Mouse (Mus musculus) cerebellum, postnatal 14 days (tissue): ENCODE results near the gene Cdk16.
"Not testable (repeated sequence)": the region's sequence is repeated elsewhere in the genome, so short reads cannot be mapped to it uniquely, and the experiment has no call there.

ENCODE experiments used
- DNase-seq, 2 experiments: peaks; one replicate each; pipeline ENCODE4 v3.0.0; 2021; ENCODE audit warnings: mixed read lengths in 2 of 2

The Cdk16 gene

DNA sequence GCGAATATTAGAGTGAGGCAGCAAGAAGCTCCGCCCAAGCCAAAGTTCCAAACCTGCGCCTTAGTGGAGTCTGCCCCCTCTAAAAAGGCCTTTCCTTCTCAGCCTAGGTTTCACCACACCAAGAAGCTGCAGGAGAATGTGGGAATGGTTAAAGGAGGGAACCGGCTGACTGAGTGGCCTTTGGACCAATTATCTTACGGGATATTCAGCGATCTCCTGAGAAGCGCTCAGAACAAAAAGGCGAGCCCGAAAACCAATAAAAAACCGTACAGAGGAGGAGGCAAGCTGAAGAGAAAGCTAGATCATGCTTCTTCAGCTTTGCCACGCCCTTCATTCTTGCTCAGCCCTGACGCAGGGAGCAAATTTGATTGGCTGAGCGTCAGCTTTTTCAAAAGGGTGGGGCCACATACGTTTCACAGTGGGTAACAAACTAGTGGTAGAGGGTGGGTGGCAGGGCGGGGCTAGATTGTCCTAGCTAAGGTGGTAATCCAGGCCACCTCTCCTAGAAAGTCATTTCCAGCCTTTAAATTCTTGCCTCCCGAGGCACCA lies at the start of gene Cdk16:
Gene Cdk16, plus strand, starts transcription at position 436 of the 549 bp plus-strand sequence.
- DNase-seq: peak; percentile 88 to 89

DNA sequence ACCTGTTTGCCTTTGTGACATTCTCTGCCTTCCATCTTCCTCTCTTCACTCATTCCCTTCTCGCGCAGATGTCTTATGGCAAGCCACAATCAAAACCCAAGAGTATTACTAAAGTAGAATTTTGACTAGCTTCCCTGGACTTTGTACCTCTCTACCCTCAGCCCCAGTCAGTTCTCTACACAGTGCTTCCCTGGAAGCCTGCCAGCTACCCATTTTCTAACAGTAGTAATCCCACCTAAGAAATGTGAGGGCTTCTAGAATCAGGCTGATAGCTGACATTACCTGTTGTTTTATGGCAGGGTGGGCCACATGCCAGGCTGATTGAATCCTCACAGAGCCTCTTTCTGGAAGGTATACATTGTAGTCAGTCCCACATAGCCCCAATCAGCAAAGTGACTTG lies 49.6 kb upstream of the Cdk16 start:
- no peak for DNase-seq

DNA sequence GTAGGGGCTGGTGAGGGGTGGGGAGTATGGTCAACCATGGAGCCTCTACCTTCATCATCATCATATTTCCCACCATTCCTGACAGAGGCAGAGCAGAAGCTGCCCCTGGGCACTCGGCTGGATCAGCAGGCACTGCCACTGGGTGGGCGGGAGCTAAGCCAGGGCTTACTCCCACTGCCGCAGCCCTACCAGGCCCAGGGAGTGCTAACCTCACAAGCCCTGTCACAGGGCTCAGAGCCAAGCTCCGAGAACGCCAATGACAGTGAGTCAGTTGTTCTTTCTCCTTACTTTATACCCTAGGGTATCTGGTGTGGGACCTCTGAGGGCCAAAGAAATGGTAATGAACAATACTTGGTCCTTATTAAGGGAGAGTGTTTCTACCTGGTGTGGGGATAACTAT lies 43.0 kb upstream of the Cdk16 start:
- DNase-seq: no peak

DNA sequence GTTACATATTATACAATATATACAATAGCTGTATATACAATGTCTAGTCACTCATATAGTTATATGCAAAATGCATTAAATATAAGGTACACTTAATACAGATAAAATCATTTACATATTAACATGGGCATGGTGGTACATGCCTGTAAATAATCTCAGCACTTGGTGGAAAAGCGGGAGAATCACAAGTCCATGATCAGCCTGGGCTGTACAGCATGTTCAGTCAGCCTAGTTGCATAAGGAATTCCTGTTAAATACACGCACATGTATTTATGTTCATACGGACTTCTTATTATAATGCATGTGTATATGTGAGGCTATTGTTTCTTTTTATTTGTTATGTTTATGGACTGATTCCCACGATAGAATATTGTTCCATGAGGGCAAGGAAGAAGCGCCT lies 30.2 kb upstream of the Cdk16 start:
- peak in 1 of 2 experiments; percentile 7 for DNase-seq

DNA sequence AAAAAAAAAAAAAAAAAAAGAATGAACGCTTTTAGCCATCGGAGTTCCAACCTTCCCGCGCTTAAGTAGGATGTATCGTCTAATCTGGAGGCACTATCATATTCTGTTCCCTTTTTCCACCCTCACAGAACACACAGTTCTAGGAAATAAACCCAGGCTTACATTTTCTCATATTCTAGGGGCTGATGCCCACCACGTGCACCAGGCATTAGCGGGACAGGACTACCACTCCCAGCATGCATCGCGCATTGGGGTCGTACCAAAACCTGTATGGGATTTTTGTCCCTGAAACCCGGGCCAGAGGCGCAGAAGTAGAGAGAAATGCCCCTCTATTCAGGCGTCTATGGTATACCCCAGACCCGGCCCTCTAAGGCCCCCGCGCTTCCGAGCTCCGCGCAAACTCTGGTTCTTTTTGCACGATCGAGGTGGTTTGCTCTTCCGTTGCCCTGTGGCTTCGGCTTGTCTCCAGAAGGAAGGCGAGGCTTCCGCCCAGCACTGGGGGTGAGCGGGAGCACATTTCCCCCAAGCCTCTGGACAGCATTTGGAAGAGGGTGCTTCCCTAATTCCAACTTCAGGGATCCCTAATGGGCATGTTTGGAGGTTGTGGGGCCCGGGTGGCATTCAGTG lies 29.6 kb upstream of the Cdk16 start, which contains the start of gene Uba1:
Gene Uba1, plus strand, starts transcription at position 301 of the 627 bp plus-strand sequence.
- peak; percentile 83 to 84 for DNase-seq

DNA sequence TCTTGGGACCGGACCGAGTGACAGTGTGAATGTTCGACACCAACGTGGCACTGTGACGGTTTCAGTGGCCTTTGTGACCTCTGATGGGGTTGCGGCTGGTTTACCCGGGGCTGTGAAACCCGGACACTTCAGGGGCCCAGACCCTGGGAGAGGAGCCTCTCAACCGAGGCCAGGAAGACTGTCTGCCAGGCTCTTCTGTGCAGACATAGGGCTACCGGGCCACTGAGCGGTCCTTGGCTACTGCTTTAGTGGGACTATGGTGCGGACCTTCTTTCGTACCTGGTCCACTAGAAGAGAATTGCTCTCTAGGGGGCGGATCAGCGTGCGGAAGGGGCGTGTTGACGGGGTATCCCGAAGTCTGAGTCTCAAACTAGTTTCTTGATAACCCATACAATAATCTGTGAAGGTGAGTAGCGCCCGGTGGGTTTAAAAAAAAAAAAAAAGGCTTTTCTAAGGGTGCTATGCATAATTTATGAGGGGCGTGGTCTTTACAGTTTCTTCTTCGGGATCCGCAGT lies 28.8 kb upstream of the Cdk16 start:
- DNase-seq: peak in 1 of 2 experiments; percentile 11

DNA sequence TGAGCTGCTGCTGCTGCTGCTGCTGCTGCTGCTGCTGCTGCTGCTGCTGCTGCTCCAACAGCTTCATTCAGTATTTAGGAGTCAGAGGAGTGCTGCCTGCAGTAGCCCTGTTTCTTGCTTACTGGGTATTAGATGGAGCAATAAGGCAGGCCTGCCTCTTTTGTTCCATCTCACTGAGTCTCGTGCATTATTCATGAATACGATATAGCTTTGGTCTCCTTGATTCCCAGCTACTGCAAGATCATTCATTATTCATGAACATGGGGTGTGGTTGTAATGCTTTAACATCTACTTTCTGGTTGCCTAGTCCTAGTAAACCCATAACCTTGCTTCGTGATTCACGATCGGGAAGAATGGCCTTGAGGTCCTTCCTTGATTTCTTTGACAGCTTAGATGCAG lies 25.4 kb upstream of the Cdk16 start:
- DNase-seq: no peak

DNA sequence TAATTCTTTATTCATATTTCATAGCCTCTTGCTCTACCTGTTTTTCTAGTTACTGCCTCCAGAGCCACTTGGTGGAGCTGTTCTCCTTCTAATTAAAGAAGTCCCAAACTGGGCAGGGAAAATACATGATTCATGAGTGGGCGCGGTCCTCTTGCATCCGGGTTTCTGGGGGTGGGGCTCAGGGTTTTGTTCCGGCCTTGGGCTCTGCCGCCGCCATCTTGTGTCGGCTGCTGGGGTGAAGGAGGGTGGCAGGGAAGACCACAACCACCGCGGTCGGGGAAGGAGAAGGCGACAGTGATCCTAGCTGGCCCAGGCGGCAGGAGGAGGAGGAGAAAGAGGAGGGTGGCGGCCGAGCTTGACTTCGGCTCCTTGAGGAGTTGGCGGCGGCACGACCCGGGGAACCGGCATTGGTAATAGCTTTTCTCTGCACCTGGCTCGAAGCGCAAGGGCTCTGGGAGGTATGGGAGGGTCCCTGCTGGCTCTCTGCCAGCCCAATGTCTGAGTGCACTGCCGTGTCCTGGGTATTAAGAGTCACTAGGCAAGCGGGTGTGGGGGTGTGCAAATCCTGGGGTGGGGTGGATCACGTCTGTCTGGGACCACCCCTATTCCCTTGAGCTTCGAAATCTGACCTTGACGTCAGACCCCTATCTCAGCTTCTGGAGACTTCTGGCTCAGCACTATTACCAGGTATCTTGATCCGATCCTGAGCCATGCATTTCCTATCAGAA lies 24.9 kb upstream of the Cdk16 start:
- DNase-seq: peak; percentile 87

DNA sequence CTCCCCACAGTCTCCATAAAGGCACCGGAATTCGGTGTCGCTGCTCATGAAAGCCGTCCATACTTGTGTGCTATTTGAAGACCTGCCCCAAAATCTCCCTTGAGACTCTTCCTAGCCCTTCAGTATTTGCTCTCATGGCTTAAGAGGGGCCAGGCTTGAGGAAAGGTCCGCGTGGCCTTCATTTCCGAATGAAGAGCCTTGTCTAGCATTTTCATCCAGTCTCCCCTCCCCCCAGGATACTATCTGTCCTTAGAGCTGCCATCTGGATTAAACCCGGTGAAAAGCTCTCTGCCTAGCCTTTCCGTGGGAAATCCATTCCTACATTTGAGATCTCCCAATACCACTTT lies 24.3 kb upstream of the Cdk16 start:
- DNase-seq: peak; percentile 22 to 33

DNA sequence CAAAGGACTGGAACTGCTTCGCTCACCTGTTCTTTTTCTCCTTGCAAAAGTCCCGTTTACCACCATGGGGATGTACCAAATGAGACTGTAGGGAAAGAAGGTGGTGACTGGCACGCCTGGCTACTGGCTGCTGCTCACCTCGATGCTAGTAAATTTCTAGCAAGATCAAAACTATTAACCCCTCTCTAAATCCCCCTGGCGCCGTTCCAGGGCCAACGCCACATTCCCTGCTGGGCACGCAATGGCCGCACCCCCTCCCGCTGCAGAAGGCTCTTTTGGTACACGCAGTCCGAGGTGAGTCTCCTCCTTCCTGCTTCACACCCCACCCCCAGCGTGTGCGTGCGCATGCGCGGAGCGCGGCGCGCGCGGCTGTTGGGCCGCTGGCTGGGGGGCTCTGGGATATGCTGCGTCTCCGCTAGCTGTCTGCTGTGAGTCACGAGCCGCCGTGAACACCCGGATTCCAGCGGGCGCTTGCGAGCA lies 354 bp downstream of the Cdk16 start:
- peak; percentile 87 to 89 for DNase-seq

DNA sequence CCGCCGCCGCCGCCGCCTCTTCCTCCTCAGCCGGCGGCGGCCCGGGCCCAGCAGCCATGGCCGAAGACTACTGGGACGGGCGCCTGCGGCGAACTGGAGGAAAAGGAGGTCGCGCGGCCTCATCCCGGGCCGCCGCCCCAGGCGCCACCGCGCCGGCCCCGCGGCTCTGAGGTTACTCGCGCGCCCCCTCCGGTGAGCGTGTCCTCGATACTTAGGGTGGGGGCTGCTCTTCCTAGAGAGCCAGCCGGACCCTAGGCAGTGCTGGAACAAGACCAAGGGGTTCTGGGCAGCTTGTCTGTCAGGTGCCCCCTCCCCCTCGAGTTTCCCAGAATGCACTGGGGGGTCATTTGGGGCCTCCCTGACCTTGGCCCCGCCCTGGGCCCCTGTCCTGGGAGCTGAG lies 861 bp downstream of the Cdk16 start:
- DNase-seq: peak; percentile 77 to 89

DNA sequence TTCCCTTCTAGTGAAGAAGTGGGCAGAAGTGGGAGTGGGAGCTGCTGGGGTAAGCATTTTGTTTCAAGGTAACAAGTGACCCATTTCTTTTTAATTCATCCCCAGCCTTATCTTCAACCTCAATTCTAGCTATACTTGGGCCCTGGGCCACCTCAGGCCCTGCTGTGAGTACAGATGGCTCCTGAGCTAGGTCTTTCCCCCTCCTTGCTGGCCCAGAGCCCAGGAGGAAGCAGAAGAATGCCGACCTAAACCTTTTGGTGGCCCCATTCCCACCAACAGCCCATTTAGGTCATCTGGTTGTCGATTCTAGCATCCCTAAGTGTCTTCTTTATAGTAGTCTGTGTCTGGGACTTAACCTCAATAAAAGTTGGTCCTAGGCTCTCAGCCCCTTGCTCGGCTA lies 3.8 kb downstream of the Cdk16 start:
- peak; percentile 78 to 81 for DNase-seq

DNA sequence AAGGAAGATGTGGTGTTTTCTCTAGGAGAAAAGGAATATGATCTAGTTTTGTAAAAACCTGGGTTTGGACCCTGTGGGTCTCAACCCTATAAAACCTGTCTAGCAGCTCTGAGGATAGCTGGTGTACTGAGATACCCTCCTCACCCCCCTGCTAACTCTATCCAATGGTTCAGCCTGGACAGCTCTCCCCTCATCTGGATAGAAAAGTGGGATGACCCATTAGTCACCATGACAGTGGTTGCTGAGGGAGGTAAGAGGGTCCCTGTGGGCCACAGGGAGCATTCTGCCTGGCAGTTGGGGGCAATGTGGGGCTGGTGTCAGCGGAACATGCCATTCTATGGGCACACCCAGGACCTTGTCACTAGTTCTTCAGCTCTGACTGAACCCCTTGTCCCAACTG lies 4.9 kb downstream of the Cdk16 start:
- DNase-seq: no peak

DNA sequence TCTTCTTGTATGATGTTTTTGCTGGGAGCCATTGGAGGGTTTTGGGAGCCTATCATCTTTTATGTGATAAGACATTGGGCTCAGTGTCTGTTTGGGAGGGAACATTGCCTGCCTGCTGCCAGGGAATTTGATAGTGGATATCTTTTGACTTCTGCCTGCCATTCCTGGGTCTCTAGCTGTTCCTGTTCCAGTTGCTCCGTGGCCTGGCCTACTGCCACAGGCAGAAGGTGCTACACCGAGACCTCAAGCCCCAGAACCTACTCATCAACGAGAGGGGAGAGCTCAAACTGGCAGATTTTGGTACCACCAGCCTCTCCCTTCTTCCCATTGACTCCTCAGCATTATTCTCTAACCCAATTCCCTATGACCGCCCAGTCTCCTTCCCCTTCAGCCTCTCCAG lies 8.1 kb downstream of the Cdk16 start:
- DNase-seq: no peak

DNA sequence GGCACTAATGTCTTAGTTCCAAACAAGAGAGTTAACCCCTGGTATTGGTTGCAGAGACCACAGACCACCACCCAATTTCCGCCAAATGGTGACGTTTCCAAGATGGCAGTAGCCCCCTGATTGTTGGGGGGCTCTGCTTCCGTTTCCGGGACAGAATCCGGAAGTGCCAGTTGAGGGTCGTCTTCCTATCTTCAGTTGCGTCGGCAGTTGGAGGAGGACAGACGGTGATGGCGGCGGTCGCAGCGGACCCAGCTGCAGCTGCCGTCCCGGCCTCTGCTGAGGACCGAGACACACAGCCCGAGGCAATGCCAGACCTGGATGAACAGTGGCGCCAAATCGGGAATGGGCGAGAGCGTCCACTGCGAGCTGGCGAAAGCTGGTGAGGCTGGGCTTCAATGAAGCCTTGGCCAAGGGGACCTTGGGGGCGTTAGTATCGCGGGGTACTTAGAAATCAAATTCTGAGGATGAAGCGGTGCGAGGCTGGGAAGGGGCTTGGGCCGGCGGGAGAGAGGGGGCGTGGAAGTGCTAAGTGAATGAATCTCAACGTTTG lies 16.1 kb downstream of the Cdk16 start, which contains the start of gene Usp11:
Gene Usp11, plus strand, starts transcription at position 166 of the 550 bp plus-strand sequence.
- DNase-seq: peak; percentile 64

DNA sequence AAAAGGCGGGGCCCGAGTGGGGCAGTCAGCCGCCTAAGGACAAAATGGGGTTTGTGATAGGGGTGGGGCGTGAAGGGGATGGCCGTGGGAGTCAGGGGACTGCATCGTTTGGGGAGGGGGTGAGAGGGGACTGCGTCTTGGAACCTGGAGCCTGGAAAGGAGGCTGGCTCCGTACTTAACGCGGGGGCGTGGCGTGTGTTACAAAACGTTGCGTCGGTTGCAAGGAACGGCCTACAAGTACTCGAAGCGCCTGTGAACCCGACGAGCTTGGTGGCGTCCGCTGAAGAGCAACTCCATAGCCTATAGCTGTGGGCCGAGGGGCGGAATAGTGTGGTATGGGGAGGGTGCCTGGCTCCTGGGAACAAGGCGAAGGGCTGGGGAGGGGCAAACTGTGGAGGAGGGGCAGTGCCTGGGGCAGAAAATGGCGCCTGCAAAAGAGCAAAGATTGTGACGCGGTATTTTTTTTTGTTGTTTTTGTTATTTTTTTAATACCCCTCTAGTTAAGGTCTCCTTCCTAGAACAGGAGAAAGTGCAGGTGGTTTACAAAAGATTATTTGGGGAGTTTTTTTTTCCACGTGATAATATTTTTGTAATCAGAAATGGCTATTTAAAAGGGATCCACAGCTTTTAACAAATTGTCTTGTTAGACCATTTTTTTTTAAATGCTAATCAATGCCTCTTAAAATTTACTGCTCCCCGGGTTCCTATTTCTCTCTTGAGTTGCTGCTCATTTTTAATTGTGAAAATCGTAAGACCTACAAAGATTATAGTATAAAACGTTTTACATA lies 16.7 kb downstream of the Cdk16 start:
- DNase-seq: peak; percentile 79 to 82

DNA sequence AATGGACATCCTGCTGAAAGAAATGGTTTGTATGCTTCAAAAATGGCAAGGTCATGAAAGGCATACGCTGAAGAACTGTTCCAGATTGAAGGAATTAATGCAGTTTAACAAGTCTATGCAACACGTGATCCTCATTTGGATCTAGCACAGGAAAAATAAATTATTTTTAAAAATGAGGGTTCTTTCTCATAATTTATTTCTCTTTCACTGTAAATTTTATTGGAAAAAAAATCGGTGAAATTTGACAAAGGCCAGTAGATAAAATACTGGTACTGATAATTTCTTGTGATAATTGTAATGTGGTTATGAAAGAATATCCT lies 17.3 kb downstream of the Cdk16 start:
- DNase-seq: no peak

DNA sequence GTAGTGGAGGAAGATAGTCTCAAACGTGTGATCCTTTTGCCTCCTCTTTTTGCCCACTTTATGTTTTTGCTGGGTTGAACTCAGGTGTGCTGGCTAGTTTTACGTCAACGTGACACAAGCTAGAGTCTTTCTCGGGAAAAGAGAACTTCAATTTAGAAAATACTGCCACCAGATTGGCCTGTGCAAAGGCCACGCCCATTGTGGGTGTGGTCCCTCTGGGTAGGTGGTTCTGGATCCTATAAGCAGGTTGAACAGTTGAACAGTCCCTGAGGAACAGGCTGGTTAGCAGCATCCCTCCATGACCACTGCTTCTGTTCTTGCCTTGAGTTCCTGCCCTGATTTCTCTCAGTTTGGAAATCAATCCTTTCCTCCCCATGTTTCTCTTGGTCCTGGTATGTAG lies 40.9 kb downstream of the Cdk16 start:
- no peak for DNase-seq

DNA sequence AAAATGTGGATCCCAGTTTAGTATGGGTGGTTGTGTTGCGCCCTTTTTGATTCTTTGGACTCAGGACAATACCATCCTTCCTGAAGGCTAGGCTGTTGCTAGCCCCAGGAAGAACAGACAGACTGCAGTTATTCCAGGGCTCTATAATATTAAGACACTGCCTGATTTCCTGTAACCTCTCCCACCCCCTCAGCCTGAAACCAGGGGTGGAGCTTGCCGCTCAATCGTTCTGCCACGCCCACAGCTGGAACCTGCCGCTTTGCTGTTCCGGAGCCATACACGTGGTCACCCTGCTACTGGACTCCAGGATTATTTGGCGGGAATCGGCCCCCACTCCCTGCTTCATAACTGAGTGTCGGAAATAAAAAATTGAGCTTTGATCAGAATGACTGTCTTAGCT lies 42.3 kb downstream of the Cdk16 start:
- not testable (repeated sequence) for DNase-seq

DNA sequence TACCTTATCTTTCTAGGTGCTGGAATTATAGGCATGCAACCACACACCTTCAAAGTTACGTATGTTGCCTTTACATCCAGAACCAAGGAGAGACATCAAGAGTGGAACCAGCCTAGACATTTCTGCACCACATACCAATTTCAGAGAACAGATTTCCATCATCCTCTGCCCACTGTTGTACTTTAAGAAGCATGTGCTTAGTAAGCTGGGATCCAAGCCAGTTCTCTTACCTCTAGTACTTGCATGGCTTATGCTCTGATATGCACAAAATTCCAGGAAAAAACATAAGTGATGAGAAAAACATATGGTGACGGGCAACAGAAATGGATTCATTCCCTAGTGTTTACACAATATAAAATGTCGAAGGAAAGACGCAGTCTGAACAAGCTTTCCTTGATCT lies 48.7 kb downstream of the Cdk16 start:
- DNase-seq: no peak

DNA sequence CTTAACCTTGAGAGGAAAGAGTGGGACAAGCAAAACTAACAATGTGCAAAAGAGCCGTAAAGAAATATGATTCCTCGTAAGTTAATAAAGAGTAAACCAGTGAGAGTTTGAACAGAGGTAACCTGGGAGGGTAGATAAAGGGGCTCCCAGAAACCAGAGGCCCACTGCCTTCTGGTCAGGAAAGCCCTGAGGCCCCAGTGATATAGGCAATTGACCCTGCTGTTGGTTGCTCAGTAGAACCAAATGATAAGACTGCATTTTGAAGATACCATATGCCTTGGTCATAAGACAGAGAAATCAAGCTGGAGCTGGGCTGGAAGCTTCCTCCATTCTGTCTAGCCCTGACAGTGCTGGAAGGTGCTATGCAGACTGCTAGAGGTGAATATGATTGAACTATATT lies 61.1 kb downstream of the Cdk16 start:
- no peak for DNase-seq
